Mouse (Mus musculus): ENCODE data around the gene S100a6.

Gene S100a6

DNA sequence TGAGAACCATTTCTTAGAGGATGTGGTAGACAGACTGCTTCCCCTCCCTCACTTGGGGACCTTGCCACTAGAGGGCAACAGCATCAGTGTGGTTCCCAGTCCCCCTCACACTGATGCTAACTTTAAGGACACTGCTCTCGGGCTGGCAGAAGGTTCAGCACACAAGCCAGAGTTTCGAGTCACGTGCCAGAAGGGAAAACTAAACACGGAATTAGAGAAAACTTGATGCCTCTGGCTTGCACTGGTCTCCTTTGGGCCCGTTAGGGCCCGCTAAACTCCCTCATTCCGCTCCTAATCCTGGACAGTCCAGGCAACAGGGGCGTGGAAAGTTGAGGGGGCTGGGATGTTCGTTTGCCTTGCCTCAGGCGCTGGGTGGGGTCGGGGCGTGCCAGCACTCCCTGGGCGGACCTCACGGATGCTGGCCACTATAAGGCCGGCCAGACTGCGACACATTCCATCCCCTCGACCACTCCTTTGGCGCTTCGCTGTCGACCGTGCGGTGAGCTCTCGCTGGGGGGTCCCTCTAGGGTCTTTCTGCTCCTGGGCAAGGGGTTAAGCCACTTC, at the start of gene S100a6:
Gene S100a6 (plus strand): TSS at position 155 of the 564 bp plus-strand sequence.
- DNase-seq (ENCODE audit: low spot score), result peak; percentile 44

DNA sequence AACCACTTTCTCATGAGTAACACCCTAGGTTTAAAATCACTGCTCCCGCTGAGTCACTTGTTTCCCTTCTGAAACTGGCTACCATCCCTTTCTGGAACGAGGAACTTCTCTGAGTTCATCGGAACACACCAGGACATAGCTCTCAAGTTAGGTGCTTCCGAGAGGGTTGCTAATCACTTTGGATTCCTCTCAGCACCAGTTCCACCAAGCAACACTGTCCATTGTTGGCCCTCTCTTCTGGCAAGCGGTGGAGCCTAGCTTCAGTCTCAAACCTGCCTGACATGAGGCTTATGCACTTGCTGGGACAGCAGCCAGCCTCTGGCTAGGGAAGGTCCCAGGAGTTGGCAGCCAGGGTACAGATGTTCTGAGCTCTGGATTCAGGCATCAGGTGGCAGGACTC, 38.0 kb upstream of the S100a6 start:
- no peak for DNase-seq (ENCODE audit: low spot score)

DNA sequence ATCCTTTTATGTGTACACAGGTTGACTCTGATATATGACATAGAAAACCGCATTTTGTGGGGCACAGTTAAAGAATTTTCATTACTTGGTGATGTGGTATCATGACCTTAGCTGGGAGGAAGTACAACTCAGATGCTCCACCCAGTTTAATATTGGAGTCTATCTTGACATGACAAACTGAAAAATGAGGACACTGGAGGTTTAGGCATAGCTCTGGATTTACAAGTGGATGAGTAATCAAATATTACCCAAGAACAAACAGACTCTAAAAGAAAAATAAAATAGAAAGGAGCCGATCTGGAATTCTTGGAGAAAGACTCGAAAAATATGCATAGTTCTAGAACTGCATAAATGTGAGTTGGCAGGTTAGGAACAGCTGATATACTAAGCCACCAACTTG, 37.4 kb upstream of the S100a6 start:
- no peak for DNase-seq (ENCODE audit: low spot score)

DNA sequence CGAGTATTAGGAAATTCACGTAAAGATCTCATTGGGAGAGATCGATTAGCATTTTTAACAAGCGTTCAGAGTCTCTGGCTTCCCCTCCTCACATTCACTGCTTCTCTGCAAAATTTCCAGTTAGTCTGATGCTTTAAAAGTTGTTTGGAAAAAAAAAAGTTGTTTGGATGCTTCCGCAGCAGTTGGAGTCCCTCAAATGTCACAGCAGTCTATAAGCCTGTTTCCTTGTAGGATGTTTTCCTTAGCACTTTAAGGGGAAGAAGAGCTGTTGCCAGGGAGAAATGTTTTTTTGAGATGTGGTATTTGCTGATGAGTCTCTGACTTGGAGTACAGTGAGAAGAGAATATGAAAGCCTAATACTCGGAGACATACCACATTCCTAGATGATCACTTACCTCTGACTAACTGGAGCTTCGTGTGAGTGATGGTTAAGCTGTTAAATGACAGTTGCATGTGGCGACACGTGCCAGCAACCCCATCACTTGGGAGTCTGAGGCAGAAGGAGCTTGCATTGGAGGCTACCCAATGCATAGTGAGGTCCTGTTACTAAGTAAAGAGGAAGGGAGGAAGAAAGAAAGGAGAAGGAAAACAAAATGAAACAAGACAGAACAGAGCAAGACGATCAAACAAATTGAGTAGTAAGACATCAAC, 36.2 kb upstream of the S100a6 start:
- DNase-seq (ENCODE audit: low spot score), result no peak

DNA sequence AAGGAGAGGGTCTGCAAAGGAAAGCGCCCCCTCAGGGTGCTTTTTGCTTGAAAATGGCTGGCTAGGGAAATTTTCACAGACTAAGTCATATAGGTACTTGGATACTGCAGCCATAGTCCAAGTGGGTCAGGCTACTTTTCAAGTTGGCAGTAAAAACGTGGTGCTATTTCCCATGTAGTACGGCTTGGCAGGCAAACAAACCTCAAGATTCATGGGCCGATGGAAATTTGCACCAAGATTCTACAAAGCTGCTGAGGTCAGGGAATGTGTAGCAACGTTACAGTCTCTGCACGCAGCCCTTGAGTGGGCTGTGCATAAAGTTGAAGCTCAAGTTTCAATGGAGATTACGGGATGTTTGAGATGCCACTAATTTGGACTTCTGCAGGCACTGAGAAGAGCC, 33.2 kb upstream of the S100a6 start:
- DNase-seq (ENCODE audit: low spot score), result no peak

DNA sequence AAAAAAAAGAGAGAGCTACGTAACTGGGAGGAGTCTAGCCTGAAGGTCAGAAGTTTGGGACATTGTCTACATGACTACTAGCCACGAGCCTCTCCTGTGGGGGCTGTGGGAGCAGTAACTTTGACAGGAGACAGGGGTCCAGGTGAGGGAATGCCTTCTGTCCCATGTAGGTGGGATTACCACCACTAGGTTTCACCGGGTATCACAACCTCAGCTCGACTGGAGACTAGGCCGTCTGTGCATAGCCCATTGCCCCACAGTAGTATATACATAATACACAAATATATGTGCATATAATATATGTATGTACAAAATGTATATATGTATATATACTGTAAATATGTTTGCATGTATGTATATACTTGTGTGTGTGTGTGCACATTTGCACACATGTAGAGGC, 31.5 kb upstream of the S100a6 start:
- no peak for DNase-seq (ENCODE audit: low spot score)

DNA sequence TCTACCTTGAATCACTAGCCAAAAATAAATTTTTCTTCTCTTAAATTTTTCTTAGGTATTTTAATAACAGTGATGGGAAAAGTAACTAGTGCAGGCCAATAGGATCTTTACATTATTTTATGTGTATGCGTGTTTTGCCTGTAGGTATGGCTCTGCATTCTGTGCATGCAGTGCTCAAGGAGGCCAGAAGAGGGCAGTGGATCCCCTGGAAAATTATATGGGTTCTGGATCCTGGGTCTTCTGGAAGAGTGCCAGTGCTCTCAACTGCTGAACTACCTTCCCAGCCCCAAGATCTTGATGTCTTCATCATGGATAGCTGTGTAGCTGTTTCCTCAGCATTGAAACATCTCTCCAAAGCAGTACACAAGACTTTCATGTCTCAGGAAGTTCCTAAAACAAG, 30.5 kb upstream of the S100a6 start:
- DNase-seq (ENCODE audit: low spot score), result no peak

DNA sequence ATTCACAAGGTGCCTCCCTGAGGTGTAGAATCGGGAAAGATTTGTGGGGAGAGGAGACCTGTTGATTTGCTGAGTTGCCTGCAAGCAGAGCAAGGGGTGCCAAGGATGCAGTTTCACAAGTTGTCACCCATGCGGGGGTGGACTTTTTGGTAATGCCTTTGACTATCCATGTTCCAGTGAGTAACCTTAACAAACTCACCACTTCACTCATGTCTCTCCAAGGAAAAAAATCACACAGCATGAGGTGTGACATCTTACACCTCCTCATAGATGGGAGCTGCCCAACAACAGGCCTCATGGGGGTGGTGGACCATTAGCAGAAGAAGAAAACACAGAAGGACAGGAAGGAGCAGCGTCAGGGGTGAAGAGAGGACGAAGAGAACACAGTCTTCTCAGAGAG, 30.1 kb upstream of the S100a6 start:
- DNase-seq (ENCODE audit: low spot score), result no peak

DNA sequence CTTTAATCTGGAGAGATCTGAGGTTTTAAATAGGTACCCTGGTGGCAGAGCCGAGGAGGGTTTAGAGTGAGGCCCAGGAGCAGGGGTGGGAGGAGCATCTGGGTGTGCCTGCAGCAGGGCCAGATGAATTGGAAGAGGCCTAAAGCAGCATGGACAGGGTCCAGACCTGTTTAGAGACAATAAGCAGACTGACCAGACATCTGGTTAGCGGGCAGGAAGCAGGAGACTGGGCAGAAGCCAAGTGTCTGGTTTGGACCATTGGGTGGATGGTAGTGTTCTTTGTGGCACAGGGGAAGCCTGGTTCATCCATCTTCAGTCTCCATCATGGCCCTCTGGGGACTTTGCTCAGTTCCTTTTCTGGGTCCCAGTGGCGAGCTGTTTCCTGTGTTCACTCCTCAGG, 28.8 kb upstream of the S100a6 start:
- no peak for DNase-seq (ENCODE audit: low spot score)

DNA sequence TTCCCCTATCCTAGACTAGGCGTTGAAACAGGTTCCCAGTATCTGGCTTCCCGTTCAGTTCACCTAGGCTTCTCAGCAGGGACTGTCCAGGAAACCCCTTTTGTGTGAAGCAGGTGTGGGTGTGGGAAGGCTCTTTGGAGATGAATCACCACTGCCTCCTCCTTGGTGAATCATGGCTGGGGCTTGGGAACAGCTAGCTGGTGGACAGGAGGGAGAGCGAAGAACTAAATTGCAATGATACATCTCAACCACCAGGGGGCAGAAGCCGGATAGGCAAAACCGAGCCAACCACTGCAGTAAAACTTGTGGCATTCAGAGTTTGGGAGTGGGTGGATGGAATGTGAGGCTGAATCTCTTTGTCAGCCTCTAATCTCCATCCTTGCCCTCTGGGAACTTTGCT, 27.1 kb upstream of the S100a6 start:
- peak; percentile 36 for DNase-seq (ENCODE audit: low spot score)

DNA sequence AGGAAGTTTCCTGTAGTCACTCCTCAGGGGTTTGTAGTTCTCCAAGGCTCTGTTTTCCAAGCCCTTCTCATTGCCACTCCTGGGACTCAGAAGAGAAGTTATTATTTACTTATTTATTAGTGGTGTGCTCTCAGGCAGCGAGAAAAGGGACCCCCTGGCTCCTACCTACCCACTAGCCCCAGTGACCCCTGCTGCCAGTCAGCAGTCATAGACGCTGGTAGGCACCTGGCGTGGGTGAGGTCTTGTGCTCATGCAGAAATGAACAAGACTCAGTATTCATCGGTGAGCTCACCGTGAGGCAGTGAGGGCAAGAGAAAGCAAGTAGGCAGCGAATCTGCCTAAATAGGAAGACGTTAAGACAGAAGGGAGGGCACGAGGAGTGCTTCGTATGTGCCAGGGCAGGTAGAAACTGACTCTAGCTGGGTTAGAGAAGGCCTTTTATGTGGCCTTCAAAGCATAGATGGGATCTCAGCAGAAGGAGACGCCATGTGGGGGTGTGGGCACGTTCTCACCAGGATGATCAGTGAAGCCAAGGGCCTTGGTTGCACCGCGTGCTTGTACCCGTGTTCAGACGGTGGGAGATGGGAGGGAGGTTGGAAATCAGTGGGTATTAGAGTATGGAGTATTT, 26.6 kb upstream of the S100a6 start:
- DNase-seq (ENCODE audit: low spot score), result no peak

DNA sequence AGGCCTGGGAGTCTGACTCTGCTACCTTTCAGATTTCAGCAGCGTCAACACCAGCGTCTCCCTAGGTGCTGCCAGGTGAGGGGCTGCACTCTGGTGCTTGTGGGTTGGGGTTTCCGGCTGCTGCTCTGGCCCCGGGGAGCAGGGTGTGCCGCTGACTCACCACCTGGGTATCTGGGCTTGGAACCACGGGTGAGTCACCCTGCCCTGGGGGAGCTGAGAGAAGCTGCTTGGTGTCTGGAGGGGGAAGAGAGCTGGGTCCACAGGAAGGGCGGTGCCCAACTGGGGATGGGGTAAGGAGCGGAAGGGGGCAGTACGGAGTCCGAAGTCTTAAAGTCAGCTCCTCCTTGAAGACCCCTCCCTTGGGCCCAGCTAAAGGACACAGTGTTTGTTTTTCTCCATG, 25.8 kb upstream of the S100a6 start:
- peak; percentile 28 for DNase-seq (ENCODE audit: low spot score)

DNA sequence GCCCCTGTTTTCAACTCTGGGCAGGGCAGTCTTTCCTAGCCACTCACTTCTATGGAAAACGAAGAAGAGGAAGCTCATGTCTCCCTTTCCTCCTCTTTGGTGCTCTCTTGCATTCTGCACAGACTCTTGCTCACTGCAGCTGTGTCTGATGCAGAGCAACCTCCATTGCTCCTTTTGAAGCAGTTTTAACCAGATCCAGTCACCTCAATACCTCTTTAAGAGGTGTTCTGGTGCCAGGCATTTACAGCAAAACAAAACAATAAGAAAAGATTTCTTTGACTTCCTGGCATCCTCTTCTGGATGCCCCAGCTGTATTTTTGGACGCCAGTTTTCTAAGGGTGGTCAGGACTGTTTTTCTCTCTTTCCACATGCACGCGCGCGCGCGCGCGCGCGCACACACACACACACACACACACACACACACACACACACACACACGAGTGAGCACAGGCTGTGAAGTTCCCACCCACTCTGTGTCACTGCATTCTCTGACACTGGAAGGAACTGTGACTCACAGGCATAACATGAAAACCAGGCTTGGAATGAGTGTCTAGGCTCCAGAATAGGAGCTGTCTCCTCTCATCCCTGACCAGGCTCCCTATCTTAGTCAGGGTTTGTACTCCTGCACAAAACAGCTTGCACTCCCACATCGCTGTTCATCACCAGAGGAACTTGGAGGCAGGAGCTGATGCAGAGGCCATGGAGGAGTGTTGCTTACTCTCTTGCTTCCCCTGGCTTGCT, 25.2 kb upstream of the S100a6 start:
- DNase-seq (ENCODE audit: low spot score), result no peak

DNA sequence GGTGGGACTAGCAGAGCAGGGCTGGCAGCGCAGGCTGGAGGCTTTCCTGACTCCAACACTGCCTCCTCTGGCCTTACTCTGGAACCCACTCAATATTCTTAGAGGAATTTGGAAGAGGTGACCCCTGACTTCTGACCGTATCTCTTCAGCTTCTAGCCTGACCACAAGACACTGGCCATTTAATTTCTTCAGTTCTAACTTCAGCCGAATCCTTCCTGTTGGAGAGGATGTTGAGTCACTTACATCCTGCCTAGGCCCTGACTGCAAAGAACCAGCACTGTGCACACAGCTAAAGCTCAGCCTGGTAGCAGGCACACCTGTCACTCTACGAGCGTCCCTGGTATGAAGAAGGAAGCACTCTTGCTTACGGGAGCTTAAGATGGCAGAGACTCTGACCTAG, 23.3 kb upstream of the S100a6 start:
- no peak for DNase-seq (ENCODE audit: low spot score)

DNA sequence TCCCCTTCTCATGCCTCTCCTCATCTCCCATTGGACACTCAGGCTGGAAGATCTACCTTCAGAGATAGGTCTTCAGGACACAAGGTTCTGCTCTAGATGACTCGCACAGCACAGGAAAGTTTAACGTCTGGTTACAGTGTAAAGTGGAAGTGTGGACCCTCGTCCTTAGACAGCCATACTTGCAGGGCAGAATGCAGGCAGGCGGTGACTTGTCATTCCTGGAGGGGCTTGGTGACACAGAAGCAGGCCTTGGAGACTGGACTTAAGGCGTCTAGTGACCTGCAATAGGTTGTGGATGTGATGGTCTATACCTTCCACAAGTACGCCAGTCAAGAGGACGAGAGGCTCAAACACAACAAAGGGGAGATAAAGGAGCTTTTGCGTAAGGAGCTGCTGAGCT, 22.7 kb upstream of the S100a6 start, which contains the start of gene S100a2:
Gene S100a2 (plus strand): TSS at position 301 of the 400 bp plus-strand sequence.
- DNase-seq (ENCODE audit: low spot score), result no peak

DNA sequence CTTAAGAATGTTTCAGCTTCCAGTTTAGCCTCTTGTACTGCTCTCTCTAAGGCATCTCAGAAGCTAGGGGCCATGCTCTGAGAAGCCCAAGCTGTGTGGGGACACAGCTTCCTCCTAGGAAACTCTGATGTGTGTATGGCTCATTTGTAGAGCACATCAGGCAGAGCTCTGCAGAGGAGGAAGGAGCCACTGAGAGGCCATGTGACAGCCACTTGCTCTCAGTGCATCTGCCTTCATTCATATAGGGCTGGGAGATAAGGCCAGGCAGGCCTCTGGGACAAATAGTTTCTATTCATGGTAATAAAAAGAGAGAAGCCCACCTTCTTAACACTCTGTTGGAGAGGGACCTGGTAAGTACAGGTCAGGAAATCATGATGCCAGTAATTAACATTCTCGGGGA, 18.2 kb upstream of the S100a6 start:
- DNase-seq (ENCODE audit: low spot score), result no peak

DNA sequence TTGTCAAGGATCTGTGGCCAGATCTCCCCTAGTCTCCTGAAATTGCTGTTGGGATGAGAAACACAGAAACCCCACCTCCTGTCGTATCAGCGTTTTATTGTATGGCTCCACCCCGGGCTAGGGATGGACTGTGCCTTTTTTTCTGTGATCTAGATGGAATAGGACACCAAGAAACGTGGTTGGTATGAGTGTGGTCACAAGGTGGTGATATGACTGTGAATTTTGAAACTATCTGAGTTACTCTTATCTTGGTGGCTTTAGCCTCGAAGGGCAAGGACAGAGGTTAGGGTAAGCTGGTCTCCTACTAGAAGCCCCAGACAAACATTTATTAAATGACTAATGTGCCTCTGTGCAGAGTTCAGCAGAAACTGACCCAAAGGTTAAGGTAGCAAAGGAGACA, 17.1 kb upstream of the S100a6 start:
- DNase-seq (ENCODE audit: low spot score), result no peak

DNA sequence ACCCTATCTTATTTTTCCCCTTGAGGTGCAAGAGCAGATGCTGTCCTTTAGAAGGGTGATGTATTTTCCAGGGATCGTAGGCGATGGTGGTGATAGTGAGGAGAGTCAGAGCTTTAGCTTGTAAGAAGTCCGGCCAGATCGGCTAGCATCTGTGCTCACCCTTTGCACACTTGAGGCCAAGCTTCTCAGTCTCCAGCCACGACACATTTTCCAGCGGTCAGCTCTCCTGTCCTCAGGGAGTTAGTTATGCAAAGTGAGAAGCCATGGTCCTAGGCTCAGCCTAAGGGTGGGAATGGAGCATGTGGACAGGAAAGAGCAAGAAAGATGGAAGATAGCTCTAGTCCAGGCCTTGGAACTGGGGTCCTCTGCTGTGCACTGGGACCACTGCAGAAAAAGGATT, 15.9 kb upstream of the S100a6 start:
- no peak for DNase-seq (ENCODE audit: low spot score)

DNA sequence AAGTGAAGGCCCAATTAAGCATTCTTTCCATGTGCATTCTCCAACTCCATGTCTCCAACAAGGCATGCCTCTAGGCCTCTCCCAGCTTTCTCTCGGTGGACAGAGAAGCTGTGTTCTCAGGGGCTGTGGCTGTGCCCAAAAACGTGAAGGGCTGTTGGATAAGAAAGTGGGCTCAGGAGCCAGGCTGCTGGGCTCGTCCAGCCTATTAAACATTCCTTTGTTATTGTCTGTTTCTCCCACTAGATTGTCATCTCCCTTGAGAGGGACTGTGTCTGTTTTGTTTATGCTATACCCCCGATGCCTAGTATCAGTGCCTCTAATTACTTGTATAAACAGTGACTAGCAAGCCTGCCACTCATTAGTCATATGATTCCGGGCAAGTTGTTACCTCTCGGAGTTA, 14.9 kb upstream of the S100a6 start:
- DNase-seq (ENCODE audit: low spot score), result no peak

DNA sequence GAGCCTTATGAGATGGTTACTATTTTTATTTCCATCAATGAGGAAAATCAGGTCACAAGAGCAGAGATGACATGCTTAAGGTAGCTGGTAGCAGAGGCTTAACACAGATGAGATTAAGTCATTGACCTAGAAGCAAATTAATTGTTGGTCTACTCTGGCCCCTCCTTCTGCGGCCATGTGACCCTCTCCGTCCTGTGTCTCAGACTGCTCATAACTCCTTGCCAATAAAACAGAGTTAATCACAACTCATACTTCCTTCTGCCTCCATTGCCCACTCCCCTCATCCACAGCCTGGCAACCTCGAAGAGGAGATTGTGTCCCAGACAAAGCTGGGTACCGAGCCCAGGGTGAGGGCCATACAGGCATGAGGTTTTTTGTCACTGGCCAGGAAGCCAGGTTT, 14.5 kb upstream of the S100a6 start:
- DNase-seq (ENCODE audit: low spot score), result no peak

DNA sequence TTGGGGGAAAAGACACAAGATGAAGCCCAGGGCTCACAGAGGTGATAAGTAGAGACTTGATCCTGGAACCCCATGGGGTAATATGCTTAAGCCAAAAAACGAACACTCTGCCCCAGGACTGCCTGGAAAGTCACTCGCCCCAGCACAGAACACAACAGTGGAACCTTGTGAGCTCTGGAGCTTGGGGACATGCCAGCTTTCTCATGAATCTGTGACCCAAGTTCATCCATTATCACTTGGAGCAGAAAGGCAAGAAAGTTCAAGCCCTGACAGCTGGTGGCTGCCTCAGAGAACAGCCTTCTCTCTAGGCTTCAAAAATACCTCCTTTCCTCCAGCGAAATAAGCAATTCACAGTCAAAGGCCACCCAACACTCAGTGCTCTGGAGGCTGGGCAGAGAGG, 13.3 kb upstream of the S100a6 start:
- no peak for DNase-seq (ENCODE audit: low spot score)

DNA sequence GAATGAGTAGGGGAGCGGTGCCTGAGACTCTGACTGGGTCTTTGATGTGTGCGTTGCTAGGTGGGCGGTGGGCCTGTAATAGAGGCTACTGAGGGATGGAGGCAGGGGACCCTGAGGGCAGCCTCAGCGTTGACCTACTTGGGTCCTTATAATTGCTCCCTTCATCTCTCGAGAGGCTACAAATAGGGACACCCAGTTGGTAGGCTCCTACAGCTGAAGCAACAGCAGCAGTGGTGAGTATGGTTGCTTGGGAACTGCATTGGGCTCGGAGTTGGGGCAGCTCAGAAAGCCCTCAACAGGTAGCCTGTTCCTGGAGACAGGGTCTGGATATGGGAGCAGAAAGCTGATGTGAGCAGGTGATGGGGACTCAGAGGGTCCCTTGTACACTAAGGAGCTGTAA, 12.6 kb upstream of the S100a6 start:
- DNase-seq (ENCODE audit: low spot score), result no peak
